Mouse (Mus musculus) kidney, adult 2 months (tissue): ENCODE results near the gene Sgpp2. TPM values are rescaled to one million over a fixed set of nuclear protein-coding genes. Genes with fewer than 3 reads are reported as not detected.

Source experiments
- DNase-seq: peaks from one replicate; pipeline ENCODE4 v3.0.0; 2021
- H3K27ac ChIP-seq: fragments of 200-500 bp; 2 replicates; pipeline ENCODE4 v1.5.1; 2012; ENCODE audit warnings: low read depth, low read length, control low read depth, inconsistent platforms; ENCODE audit not compliant: insufficient read depth
- H3K27me3 ChIP-seq: fragments of 200-500 bp; replicated peaks from 2 replicates; pipeline ENCODE4 v1.6.1; 2012; ENCODE audit warnings: mild to moderate bottlenecking, moderate library complexity, low read length, inconsistent platforms; ENCODE audit not compliant: control insufficient read depth, insufficient read depth
- H3K36me3 ChIP-seq: fragments of 200-500 bp; 2 replicates; pipeline ENCODE4 v1.6.1; 2012; ENCODE audit warnings: mild to moderate bottlenecking, moderate library complexity, low read length, inconsistent platforms; ENCODE audit not compliant: control insufficient read depth, insufficient read depth
- H3K4me1 ChIP-seq: fragments of 200-500 bp; 2 replicates; pipeline ENCODE4 v1.6.1; 2011; ENCODE audit warnings: low read length; ENCODE audit not compliant: control insufficient read depth, insufficient read depth
- H3K4me3 ChIP-seq: fragments of 200-500 bp; 2 replicates; pipeline ENCODE4 v1.5.1; 2011; ENCODE audit warnings: mild to moderate bottlenecking, low read depth, low read length, control low read depth; ENCODE audit not compliant: insufficient read depth
- CTCF ChIP-seq: fragments of 200-500 bp; conservative IDR thresholded peaks from 2 replicates; pipeline ENCODE4 v1.5.1; 2011; ENCODE audit warnings: low read depth, mild to moderate bottlenecking, control low read depth, low read length, moderate library complexity, mixed read lengths; ENCODE audit not compliant: insufficient read depth, insufficient read length
- POLR2A ChIP-seq: fragments of 200-500 bp; IDR thresholded peaks from one replicate; pipeline ENCODE4 v1.6.1; 2011; ENCODE audit warnings: low read depth, low read length, control low read depth
- WGBS: fragments of 180-500 bp; shearing (Covaris S2); methylation state at CpG from one replicate; pipeline ENCODE4 v1.1.7; 2018; 5-methylcytosine and 5-hydroxymethylcytosine counted together
- polyA plus RNA-seq: library from polyadenylated mRNA; depleted of rRNA; stranded (reverse); fragments of >200 nt; gene quantifications from 2 replicates; pipeline ENCODE4 v1.2.3, GENCODE M21; 2012; rRNA removed

The Sgpp2 gene
- polyA plus RNA-seq, result 15.6 and 17.8 TPM in 2 replicates

- no peak for TF ChIP-seq CTCF
- TF ChIP-seq POLR2A, result peak; percentile 7
- WGBS, result under 1% methylated on average over 68 of the region's 68 CpGs
Observed at GRCm38 (mm10) chr1:78310021-78310752, at the start of gene Sgpp2. Sgpp2 (plus strand) TSS chr1:78310345.

GRCm38 (mm10) chr1:78267519-78267918 is 42.6 kb upstream of the Sgpp2 start:
- H3K36me3 ChIP-seq, result no peaks in the 10 kb centered on the region
- no peaks in the 10 kb centered on the region for H3K4me1 ChIP-seq
- no peak overlapping the region for H3K27ac ChIP-seq
- WGBS, result 61% methylated on average over 5 of the region's 5 CpGs
- TF ChIP-seq CTCF (0 out of 2 replicates have a peak, but pooled peaks have one; percentile 4), POLR2A (no peak)
- H3K4me3 ChIP-seq, result no peak overlapping the region
- H3K27me3 ChIP-seq, result no peaks in the 10 kb centered on the region
- DNase-seq, result no peak

More at GRCm38 (mm10) chr1:78310021-78310752, at the start of gene Sgpp2:
- H3K27ac ChIP-seq, result peak within 1 kb of the TSS; percentile 62
- H3K36me3 ChIP-seq, result no peaks in the 10 kb centered on the region
- peak; percentile 68 for DNase-seq
- no peaks in the 10 kb centered on the region; the same call in 1 of the 2 replicates for H3K4me1 ChIP-seq
- H3K27me3 ChIP-seq, result no peaks in the 10 kb centered on the region
- peak within 1 kb of the TSS; percentile 68 for H3K4me3 ChIP-seq

GRCm38 (mm10) chr1:78272915-78273314 is 37.2 kb upstream of the Sgpp2 start:
- WGBS, result 63% methylated on average over 3 of the region's 3 CpGs
- H3K4me3 ChIP-seq, result no peak overlapping the region
- no peaks in the 10 kb centered on the region for H3K4me1 ChIP-seq
- H3K27me3 ChIP-seq, result no peaks in the 10 kb centered on the region
- no peaks in the 10 kb centered on the region for H3K36me3 ChIP-seq
- no peak overlapping the region for H3K27ac ChIP-seq
- TF ChIP-seq CTCF, result no peak
- TF ChIP-seq POLR2A, result no peak
- no peak for DNase-seq

- WGBS, result 54% methylated on average over 3 of the region's 3 CpGs
- H3K27ac ChIP-seq, result no peak overlapping the region
- DNase-seq, result no peak
- no peak for TF ChIP-seq CTCF
- TF ChIP-seq POLR2A, result no peak
- no peaks in the 10 kb centered on the region for H3K4me1 ChIP-seq
- H3K27me3 ChIP-seq, result no peaks in the 10 kb centered on the region; the same call in 1 of the 2 replicates
- H3K36me3 ChIP-seq, result no peaks in the 10 kb centered on the region
- no peak overlapping the region for H3K4me3 ChIP-seq
Observed at GRCm38 (mm10) chr1:78279128-78279527, 31.0 kb upstream of the Sgpp2 start.

- Histone ChIP-seq H3K27ac (no peak overlapping the region), H3K36me3 (no peaks in the 10 kb centered on the region), H3K4me3 (no peak overlapping the region), H3K4me1 (no peaks in the 10 kb centered on the region), H3K27me3 (no peaks in the 10 kb centered on the region)
- no peak for DNase-seq
- TF ChIP-seq POLR2A (no peak), CTCF (no peak)
- WGBS, result 88% methylated on average over 3 of the region's 3 CpGs
Observed at GRCm38 (mm10) chr1:78292397-78292796, 17.7 kb upstream of the Sgpp2 start.

- H3K36me3 ChIP-seq, result no peaks in the 10 kb centered on the region
- H3K4me3 ChIP-seq, result no peak overlapping the region
- no peak for TF ChIP-seq POLR2A
- TF ChIP-seq CTCF, result no peak
- H3K27me3 ChIP-seq, result no peaks in the 10 kb centered on the region
- DNase-seq, result no peak
- WGBS, result 74% methylated on average over 7 of the region's 7 CpGs
- H3K27ac ChIP-seq, result no peak overlapping the region
- no peaks in the 10 kb centered on the region for H3K4me1 ChIP-seq
Observed at GRCm38 (mm10) chr1:78299670-78300225, 10.4 kb upstream of the Sgpp2 start.

- H3K27ac ChIP-seq, result no peak overlapping the region
- no peaks in the 10 kb centered on the region for H3K36me3 ChIP-seq
- WGBS, result 97% methylated on average over 1 of the region's 1 CpGs
- DNase-seq, result no peak
- TF ChIP-seq POLR2A (no peak), CTCF (no peak)
- no peaks in the 10 kb centered on the region for H3K27me3 ChIP-seq
- no peak overlapping the region for H3K4me3 ChIP-seq
- no peaks in the 10 kb centered on the region; the same call in 1 of the 2 replicates for H3K4me1 ChIP-seq
Observed at GRCm38 (mm10) chr1:78308688-78309087, 1.5 kb upstream of the Sgpp2 start.
